Mouse (Mus musculus) erythroblast, embryonic 14.5 days (primary cell): ENCODE measurements around the gene Ppfia1.

Source experiments
- GATA1 ChIP-seq: IDR thresholded peaks from 2 replicates; pipeline ENCODE4 v1.6.1; 2012; ENCODE audit warnings: low read length, inconsistent platforms, mixed read lengths
- TAL1 ChIP-seq: IDR thresholded peaks from 3 replicates; pipeline ENCODE4 v1.6.1; 2012; ENCODE audit warnings: low read length, inconsistent platforms, mixed read lengths

GRCm38 (mm10) chr7:144469908-144470544 lies 83.5 kb downstream of the Ppfia1 start:
- TF ChIP-seq GATA1 (no peak), TAL1 (no peak)
